Mouse (Mus musculus): ENCODE data around the gene Scarf1.

Scarf1 gene

GRCm38 (mm10) chr11:75512301-75513018, 880 bp upstream of the Scarf1 start:
- DNase-seq (ENCODE audit: low spot score in 2 of 2): no peak

- peak in 1 of 2 experiments; percentile 63 for DNase-seq (ENCODE audit: low spot score in 2 of 2)
These were observed 1.8 kb downstream of the Scarf1 start for GRCm38 (mm10) chr11:75515186-75515585.

DNA sequence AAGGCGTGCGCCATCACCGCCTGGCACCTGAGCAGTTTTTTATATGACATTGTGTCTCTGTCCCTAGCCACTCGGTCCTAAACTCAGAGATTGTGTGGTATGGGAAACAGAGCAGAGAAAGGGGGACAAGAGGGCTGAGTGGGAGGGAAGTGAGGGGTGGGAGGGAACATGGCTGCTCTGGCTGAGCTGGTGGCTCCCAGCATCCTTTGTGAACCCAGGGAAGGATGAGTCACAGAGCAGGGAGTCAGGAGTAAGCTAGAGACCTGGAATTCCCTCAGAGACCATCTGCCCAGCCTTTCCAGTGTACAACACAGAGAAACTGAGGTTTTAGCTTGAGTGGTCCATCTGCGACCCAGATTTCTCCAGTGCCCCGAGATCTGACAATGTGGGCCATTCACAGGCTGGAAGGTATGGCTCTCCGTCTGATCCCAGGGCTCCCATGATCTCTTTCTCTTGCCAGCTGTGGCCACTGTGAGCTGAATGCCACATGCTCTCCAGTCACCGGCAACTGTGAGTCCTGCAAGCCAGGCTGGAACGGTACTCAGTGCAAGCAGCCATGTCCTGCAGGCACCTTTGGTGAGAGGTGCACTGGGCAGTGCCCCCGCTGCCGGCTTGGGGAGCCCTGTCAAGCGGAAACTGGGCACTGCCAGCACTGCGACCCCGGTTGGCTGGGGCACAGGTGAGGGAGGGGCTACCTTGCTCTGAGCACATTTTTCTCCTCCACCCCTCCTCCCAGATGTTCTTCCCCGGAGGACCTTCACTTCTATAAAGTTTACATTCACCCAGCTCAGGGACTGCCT, 6.7 kb downstream of the Scarf1 start:
- no peak for DNase-seq (ENCODE audit: low spot score in 2 of 2)

DNA sequence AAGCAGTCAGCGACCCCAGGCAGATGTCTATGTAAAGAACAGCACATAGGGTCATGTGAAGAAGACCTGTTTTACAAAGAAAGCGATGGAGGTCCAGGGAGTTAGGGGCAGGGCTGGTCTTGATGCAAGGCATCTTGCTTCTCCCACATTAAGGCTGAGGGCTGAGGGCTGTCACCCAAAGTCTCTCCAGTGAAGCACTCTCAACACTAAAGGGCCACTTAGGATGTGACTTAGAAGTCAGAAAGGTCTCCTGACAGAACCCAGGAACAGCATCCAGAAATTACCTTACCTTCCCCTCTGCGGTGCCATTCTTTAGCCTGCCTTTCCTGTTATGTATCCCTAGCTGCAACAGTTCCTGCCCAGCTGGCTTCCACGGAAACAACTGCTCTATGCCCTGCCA, 8.3 kb downstream of the Scarf1 start:
- no peak for DNase-seq (ENCODE audit: low spot score in 2 of 2)

GRCm38 (mm10) chr11:75522793-75523192, 9.5 kb downstream of the Scarf1 start:
- no peak for DNase-seq (ENCODE audit: low spot score in 2 of 2)

- no peak for DNase-seq (ENCODE audit: low spot score in 2 of 2)
These were observed 12.3 kb downstream of the Scarf1 start for GRCm38 (mm10) chr11:75525531-75526125.

GRCm38 (mm10) chr11:75526943-75527342, 13.6 kb downstream of the Scarf1 start:
- no peak for DNase-seq (ENCODE audit: low spot score in 2 of 2)

DNA sequence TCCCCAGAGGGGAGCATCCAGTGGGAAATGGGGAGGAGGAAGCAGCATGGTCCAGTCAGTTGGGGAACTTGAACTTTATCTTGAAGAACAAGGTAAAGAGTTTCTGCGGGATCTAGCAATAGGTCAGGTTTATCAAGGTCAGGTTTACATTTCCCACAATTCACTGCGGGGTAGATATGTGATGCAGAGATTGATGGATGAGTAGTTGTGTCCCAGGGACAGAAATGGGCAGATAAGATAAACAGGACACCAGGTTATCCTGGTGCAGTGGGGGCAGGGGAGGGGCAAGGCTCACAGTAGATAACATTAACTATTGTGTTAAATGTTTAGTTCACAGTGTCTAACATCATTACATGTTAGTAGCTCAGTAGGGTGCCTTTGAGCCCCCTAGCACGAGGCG, 16.4 kb downstream of the Scarf1 start:
- DNase-seq (ENCODE audit: low spot score in 2 of 2): no peak

GRCm38 (mm10) chr11:75530325-75530724, 17.0 kb downstream of the Scarf1 start:
- peak; percentile 98 to 100 for DNase-seq (ENCODE audit: low spot score in 2 of 2)

GRCm38 (mm10) chr11:75530845-75531373, 17.6 kb downstream of the Scarf1 start:
- peak in 1 of 2 experiments; percentile 85 for DNase-seq (ENCODE audit: low spot score in 2 of 2)

GRCm38 (mm10) chr11:75531469-75532242, 18.3 kb downstream of the Scarf1 start, which contains the start of gene Slc43a2:
Slc43a2 (plus strand) TSS chr11:75531694.
- DNase-seq (ENCODE audit: low spot score in 2 of 2): peak; percentile 91 to 95

GRCm38 (mm10) chr11:75532340-75533277, 19.3 kb downstream of the Scarf1 start:
- DNase-seq (ENCODE audit: low spot score in 2 of 2): peak; percentile 43 to 80

GRCm38 (mm10) chr11:75533314-75534015, 20.1 kb downstream of the Scarf1 start:
- DNase-seq (ENCODE audit: low spot score in 2 of 2): no peak

GRCm38 (mm10) chr11:75534286-75535033, 21.1 kb downstream of the Scarf1 start:
- no peak for DNase-seq (ENCODE audit: low spot score in 2 of 2)

DNA sequence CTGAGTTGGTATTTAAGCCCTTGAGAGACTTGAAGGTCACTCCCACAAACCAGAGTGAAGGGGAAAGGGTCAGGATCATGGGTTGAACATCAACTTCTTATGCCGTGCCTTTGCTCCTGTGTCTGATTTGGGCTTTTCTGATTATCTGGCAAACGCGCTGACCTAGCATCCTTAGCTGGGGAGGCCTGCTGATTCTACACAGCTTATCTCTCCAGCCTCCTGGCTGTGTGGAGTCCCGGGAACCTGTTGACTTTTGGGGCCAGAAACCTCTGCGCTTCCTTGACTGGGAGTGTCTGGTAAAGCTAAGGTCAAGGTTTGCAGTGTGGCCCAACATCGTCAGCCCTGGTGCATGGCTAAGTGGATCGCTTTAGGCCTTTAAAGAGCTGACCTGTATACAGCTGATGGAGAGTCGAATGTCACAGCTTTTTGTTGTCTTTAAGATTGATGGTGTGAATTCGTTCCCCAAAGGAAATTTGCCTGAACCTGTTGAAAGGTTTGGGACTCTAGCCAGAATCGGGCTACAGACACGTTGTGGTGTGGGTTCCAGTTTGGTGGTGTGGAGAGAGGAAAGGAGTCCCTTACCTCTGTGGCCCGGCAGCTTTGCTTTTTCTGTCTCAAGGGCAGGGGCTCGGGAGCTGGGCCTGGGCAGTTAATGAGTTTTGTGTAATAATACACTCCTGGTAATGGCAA, 21.9 kb downstream of the Scarf1 start:
- DNase-seq (ENCODE audit: low spot score in 2 of 2): no peak

- no peak for DNase-seq (ENCODE audit: low spot score in 2 of 2)
These were observed 23.1 kb downstream of the Scarf1 start for GRCm38 (mm10) chr11:75536255-75537024.

DNA sequence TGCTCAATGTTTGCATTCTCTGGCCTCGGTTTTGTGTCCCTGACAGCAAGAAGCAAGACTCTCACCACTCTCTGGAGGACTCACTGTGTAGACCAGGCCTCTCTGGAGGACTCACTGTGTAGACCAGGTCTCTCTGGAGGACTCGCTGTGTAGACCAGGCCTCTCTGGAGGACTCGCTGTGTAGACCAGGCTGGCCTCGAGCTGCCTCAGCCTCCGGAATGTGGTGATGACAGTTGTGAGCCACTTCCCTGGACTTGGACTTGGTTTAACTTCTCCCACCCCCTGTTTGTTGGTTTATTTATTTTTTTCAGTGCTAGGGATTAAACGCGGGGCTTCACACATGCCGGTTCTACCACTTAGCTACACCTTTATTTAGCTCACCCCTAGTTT, 23.7 kb downstream of the Scarf1 start:
- no peak for DNase-seq (ENCODE audit: low spot score in 2 of 2)
